Mouse (Mus musculus): ENCODE measurements around the gene Pip4k2a. TPM values are rescaled to one million over a fixed set of nuclear protein-coding genes. Genes with fewer than 3 reads are reported as not detected.
"Not testable (repeated sequence)": the region's sequence is repeated elsewhere in the genome, so short reads cannot be mapped to it uniquely, and the experiment has no call there.

Pip4k2a gene
- polyA plus RNA-seq, 1 experiment, result not detected

DNA sequence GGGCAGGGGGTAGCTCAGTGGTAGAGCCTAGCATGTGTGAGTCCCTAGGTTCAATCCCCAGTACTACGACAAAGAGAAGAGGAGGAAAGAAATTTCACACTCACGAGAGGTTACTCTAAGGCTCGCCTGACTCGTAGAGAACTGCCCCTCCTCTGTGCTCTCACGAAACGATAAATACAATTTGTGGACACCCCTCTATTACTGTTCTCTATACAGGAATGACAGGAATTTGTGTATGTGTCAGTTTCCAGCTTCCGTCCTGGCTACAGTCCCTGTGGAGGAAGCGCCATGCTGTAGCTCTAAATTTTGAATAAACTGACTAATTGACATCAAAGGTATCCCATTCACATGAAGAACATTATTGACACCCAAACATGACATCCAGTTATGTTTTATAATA is 90.7 kb downstream of the Pip4k2a start:
- no peak for TF ChIP-seq CTCF (IDR thresholded peaks at IDR 0.05; ENCODE audit: insufficient read depth, low read depth, low read length)
- no peak for TF ChIP-seq POLR2A (IDR thresholded peaks at IDR 0.05; ENCODE audit: insufficient read depth, low read depth, low read length)
- Histone ChIP-seq H3K4me3 (ENCODE audit: insufficient read depth, low read depth, low read length) (no peak overlapping the region), H3K4me1 (ENCODE audit: control insufficient read depth, insufficient read depth, low read length) (no peaks in the 10 kb centered on the region; the same call in 1 of the 2 replicates), H3K27ac (ENCODE audit: insufficient read depth, low read depth, low read length) (no peak overlapping the region)
- WGBS, result 93% methylated on average over 8 of the region's 8 CpGs

DNA sequence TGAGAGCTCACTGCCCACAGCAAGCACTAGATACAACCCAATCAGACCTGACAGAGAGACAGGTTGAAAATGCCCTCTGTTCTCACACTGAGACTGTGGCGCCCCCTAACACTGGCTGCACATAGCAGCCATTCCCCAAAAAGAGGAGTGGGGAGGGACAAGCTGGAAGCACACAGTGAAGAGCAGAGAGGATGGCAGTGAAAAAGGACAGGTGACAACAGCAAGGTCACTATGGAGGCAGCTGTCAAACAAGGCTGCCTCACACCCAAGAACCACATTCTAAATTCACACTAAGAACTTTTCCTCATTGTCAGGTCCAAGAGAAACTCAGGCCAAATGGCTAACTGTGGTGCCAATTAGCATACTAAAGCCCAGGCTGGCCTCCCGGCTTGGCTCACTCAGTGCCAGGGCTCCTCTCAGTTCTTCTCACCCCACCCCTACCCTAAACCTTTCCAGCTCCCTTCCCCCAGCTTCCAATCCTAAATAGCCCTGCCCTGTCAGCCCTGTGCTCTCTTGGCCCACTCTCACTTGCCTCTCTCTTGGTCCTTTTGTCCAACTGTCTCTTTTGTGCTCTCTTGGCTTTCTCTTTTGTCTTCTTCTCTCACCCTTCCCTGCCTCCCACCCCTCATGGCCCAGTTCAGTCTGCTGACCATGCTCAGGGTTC is 91.4 kb downstream of the Pip4k2a start:
- TF ChIP-seq POLR2A (IDR thresholded peaks at IDR 0.05; ENCODE audit: insufficient read depth, low read depth, low read length) (no peak), CTCF (IDR thresholded peaks at IDR 0.05; ENCODE audit: insufficient read depth, low read depth, low read length) (no peak)
- no peak overlapping the region for H3K4me3 ChIP-seq (ENCODE audit: insufficient read depth, low read depth, low read length)
- no peak overlapping the region for H3K27ac ChIP-seq (ENCODE audit: insufficient read depth, low read depth, low read length)
- no peaks in the 10 kb centered on the region; the same call in 1 of the 2 replicates for H3K4me1 ChIP-seq (ENCODE audit: control insufficient read depth, insufficient read depth, low read length)
- 70% methylated on average over 2 of the region's 2 CpGs for WGBS

DNA sequence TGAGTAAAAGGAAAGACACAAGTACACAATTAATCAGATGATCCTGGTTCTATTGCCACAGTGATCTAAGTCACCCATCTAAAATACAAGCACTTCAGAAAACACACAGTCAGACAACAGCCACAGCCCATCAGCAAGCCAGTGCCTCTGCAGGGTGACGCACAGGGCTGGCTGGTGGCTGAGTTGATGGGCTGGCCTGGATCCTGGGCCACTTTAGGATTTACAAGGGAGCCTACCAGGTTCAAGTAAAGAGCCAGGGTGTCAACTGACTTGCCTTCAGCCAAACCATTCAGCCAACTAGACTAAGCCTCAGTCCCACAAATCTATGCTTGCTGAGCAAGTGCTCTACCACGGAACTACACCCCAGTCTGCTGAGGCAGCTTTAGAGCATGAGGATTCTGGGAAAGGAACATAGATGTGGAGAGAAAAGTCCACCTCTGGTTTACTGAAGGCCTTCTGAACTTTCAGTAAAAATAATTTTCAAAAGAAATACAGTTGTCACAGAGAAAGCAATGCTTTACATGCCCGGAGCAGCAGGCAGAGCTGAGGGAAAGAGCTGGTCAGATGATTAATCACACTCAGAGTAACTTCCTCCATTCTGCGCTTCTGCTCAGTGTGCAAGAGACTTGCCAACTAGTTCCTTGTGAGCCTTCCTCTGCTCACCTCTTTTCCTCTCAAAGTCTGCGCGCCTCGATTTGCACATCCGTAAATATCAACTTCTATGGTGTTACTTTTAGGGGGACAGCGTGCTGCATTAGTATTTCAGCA is 94.4 kb downstream of the Pip4k2a start:
- WGBS, result 90% methylated on average over 9 of the region's 9 CpGs
- TF ChIP-seq POLR2A (IDR thresholded peaks at IDR 0.05; ENCODE audit: insufficient read depth, low read depth, low read length) (no peak), CTCF (IDR thresholded peaks at IDR 0.05; ENCODE audit: insufficient read depth, low read depth, low read length) (no peak)
- no peak overlapping the region for H3K4me3 ChIP-seq (ENCODE audit: insufficient read depth, low read depth, low read length)
- H3K4me1 ChIP-seq (ENCODE audit: control insufficient read depth, insufficient read depth, low read length), result no peaks in the 10 kb centered on the region; the same call in 1 of the 2 replicates
- no peak overlapping the region for H3K27ac ChIP-seq (ENCODE audit: insufficient read depth, low read depth, low read length)

DNA sequence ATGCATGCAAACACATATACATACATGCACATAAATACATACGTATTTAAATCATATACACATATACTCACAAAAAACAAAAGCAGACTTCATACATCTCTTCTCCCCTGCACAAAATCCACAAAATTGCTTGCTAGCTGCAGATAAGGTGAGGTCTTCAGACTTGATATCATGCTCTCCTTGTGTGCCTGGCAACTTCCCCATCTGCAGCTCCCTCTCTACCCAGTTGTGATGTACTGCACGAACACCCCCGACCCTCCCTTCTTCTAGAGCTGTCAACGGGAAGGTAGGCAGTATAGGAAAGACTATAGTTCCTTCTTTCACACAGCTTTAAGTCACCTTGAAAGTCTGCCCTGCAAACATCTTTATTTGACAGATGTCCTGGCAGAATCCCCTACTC is 96.8 kb downstream of the Pip4k2a start:
- H3K27ac ChIP-seq (ENCODE audit: insufficient read depth, low read depth, low read length), result no peak overlapping the region
- WGBS, result 93% methylated on average over 4 of the region's 4 CpGs
- no peaks in the 10 kb centered on the region; the same call in 1 of the 2 replicates for H3K4me1 ChIP-seq (ENCODE audit: control insufficient read depth, insufficient read depth, low read length)
- no peak for TF ChIP-seq CTCF (IDR thresholded peaks at IDR 0.05; ENCODE audit: insufficient read depth, low read depth, low read length)
- no peak overlapping the region for H3K4me3 ChIP-seq (ENCODE audit: insufficient read depth, low read depth, low read length)

DNA sequence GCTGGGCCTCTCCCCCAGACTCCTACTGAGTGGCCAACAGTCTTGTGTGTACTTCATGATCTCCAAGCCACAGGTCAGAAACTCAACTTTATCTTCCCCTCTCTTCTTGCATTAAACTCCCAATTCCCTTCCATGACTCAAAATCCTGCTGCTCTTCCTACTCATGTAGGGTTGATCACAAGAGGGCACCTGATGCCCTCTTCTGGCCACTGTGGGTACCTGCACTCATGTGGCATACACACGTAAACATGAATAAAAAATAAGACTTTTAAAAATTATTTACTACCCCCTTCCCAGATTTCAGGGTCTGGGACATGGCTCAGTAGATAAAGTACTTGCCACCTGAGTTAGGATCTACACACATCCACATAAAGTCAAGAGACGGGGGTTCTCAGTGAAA is 97.3 kb downstream of the Pip4k2a start:
- Histone ChIP-seq H3K4me1 (ENCODE audit: control insufficient read depth, insufficient read depth, low read length) (no peaks in the 10 kb centered on the region; the same call in 1 of the 2 replicates), H3K4me3 (ENCODE audit: insufficient read depth, low read depth, low read length) (no peak overlapping the region), H3K27ac (ENCODE audit: insufficient read depth, low read depth, low read length) (no peak overlapping the region)
- TF ChIP-seq POLR2A (IDR thresholded peaks at IDR 0.05; ENCODE audit: insufficient read depth, low read depth, low read length), result no peak
- TF ChIP-seq CTCF (IDR thresholded peaks at IDR 0.05; ENCODE audit: insufficient read depth, low read depth, low read length), result no peak
- 96% methylated on average over 2 of the region's 2 CpGs for WGBS

DNA sequence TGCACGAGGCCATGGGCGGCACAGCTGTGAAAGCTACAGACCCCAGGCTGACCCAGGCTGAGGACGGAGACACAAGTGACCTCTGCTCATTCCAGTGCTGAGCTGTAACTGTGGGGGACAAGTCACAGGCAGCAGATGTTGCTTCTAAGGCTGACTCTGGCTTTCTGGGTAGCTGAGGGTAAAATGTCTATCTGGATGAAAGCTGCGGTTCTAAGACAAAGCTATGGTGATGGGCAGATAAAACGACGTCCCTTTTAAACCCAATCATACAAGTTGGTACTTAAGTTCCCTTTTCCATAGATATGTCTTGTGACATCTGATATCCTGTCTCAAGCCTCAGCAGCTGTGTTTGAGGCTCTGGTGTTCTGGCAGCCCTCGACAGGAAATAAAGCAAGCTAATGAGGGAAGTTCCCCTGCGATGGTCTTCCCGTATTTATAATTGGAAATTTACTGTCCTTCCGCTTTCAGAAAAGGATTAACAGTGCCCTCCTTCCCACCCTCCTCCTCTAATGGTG is 100.1 kb downstream of the Pip4k2a start:
- H3K27ac ChIP-seq (ENCODE audit: insufficient read depth, low read depth, low read length), result no peak overlapping the region
- H3K4me1 ChIP-seq (ENCODE audit: control insufficient read depth, insufficient read depth, low read length), result no peaks in the 10 kb centered on the region
- TF ChIP-seq CTCF (IDR thresholded peaks at IDR 0.05; ENCODE audit: insufficient read depth, low read depth, low read length) (no peak), POLR2A (IDR thresholded peaks at IDR 0.05; ENCODE audit: insufficient read depth, low read depth, low read length) (no peak)
- WGBS, result 67% methylated on average over 10 of the region's 10 CpGs
- H3K4me3 ChIP-seq (ENCODE audit: insufficient read depth, low read depth, low read length), result no peak overlapping the region

DNA sequence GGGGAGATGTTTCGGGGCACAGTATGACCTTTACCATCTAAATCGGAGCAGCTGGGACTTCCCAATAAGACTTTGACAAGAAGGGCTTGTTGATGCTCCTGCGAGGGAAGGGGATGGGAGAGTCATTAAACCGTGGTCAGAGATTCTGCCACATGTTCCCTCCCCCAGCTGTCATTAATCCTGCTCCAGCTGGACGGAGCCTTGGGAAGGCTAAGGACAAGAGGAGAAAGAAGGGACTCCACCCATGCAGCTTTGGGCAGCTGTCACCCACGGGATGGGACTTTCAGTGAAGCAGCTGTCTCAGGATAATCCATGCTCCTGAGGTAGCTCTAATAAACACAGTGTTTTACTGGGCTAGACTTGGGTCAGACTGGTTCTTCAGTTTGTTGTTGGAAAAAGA is 101.9 kb downstream of the Pip4k2a start:
- WGBS, result 64% methylated on average over 6 of the region's 6 CpGs

DNA sequence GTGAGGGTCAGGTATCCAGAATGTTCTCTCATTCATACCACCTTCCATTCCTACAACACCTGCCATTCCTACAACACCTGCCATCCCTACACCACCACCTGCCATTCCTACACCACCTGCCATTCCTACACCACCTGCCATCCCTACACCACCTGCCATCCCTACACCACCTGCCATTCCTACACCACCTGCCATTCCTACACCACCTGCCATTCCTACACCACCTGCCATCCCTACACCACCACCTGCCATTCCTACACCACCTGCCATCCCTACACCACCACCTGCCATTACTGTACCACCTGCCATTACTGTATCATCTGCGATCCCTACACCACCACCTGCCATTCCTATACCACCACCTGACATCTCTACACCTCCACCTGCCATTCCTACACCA is 104.6 kb downstream of the Pip4k2a start:
- WGBS, result 97% methylated on average over 1 of the region's 1 CpGs
- not testable (repeated sequence) for H3K4me1 ChIP-seq (ENCODE audit: control insufficient read depth, insufficient read depth, low read length); H3K27ac ChIP-seq (ENCODE audit: insufficient read depth, low read depth, low read length); H3K4me3 ChIP-seq (ENCODE audit: insufficient read depth, low read depth, low read length)

More for the DNA sequence above, 101.9 kb downstream of the Pip4k2a start:
- no peak for TF ChIP-seq CTCF (IDR thresholded peaks at IDR 0.05; ENCODE audit: insufficient read depth, low read depth, low read length)
- no peak for TF ChIP-seq POLR2A (IDR thresholded peaks at IDR 0.05; ENCODE audit: insufficient read depth, low read depth, low read length)
- H3K4me3 ChIP-seq (ENCODE audit: insufficient read depth, low read depth, low read length), result no peak overlapping the region
- no peak overlapping the region for H3K27ac ChIP-seq (ENCODE audit: insufficient read depth, low read depth, low read length)
- H3K4me1 ChIP-seq (ENCODE audit: control insufficient read depth, insufficient read depth, low read length), result no peaks in the 10 kb centered on the region

DNA sequence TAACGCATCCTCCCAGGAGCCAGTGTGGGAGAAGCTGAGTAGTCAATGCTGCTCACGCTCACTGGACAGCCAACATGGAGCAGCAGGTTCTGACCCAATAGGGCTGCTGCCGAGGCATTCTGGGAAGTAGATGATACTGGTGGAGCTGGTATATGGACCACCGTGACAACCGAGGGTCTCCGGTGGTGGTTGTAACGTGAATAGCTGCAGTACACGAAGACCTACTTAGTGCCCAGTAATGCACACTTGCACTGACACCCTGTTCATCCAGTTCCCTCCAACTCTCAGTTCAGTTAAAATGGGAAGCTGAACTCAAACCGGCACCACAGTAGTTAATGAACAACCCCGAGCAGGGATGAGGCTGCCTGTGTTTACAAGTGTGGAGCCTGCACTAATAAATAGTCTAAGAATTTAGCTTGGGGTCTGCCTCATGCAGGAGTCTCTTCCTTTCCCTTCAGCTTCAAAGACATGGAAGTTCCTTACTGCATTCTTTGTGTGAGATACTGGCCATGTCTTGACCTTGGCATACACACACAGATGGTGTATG is 105.9 kb downstream of the Pip4k2a start:
- TF ChIP-seq POLR2A (IDR thresholded peaks at IDR 0.05; ENCODE audit: insufficient read depth, low read depth, low read length) (no peak), CTCF (IDR thresholded peaks at IDR 0.05; ENCODE audit: insufficient read depth, low read depth, low read length) (no peak)
- Histone ChIP-seq H3K27ac (ENCODE audit: insufficient read depth, low read depth, low read length) (no peak overlapping the region), H3K4me3 (ENCODE audit: insufficient read depth, low read depth, low read length) (no peak overlapping the region), H3K4me1 (ENCODE audit: control insufficient read depth, insufficient read depth, low read length) (0 out of 2 replicates have a peak, but pooled peaks cover 2% of the 10 kb centered on the region)
- WGBS, result 90% methylated on average over 10 of the region's 10 CpGs
